Mouse (Mus musculus) spleen, adult 2 months (tissue): Measurements from ENCODE around the gene Xkrx.

Experiments
- CTCF ChIP-seq: fragments of 200-500 bp; IDR thresholded peaks from 2 replicates; pipeline ENCODE4 v1.5.1; 2011; ENCODE audit warnings: mild to moderate bottlenecking, inconsistent platforms; ENCODE audit not compliant: insufficient read depth, insufficient read length, insufficient replicate concordance; ENCODE audit errors: extremely low read depth
- POLR2A ChIP-seq: fragments of 200-500 bp; IDR thresholded peaks from 2 replicates; pipeline ENCODE4 v1.6.1; 2011; ENCODE audit warnings: low read depth, low read length, inconsistent platforms

- no peak for TF ChIP-seq POLR2A
- TF ChIP-seq CTCF, result no peak
Observed at GRCm38 (mm10) chrX:134160442-134160841, 1.4 kb downstream of the Xkrx start.
